Mouse (Mus musculus): ENCODE measurements at regions not wholly inside any gene's neighbourhood (a gene's known extent, or its start where the extent isn't known, plus 50 kb on each side); places are given as distances from the start of the nearest gene placed in this dataset.
A peak's percentile ranks its signal among the peaks of the same experiment; 100 is the strongest.

GRCm38 (mm10) chr8:76748471-76748870 lies 150.8 kb upstream of the Nr3c2 start:
- DNase-seq (ENCODE audit: low read depth, low spot score): peak; percentile 9

DNA sequence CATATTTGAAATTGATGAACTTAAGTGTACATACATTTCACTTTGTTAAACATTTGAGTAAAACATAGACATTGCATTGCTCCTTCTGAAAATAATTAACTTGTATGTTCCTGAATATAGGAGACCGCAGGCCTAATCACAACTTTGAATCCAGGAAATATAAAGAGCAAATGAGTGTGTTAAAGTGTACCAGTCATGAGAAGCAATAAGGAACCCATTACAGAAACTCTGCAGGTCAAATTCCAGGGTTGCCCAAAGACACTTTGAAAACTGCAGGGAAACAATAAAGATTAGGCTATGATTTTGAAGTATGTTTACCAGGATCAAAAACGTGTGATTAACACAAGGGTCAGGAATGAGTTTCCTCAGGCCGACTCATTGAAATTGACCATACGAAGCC lies 149.0 kb upstream of the Nr3c2 start:
- no peak for DNase-seq (ENCODE audit: low read depth, low spot score)

DNA sequence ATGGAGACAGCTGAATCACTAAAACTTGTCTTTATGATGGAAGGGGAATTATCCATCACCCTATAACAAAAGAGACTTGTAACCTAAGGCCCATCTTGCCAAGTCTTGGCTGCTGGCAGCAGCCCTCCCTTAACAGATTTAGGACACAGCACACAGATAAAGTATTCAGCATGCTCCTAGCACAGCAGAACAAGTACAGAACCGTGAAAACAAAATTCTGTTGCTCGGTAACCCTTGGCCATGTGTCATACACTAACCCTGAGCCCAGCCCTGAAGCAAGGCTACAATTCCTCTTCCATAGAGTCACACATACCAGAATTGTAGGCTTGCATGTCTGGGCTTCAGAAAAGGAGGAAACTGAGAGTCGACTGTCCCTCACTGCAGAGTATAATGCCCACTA lies 145.1 kb upstream of the Nr3c2 start:
- DNase-seq (ENCODE audit: low read depth, low spot score): peak; percentile 3

DNA sequence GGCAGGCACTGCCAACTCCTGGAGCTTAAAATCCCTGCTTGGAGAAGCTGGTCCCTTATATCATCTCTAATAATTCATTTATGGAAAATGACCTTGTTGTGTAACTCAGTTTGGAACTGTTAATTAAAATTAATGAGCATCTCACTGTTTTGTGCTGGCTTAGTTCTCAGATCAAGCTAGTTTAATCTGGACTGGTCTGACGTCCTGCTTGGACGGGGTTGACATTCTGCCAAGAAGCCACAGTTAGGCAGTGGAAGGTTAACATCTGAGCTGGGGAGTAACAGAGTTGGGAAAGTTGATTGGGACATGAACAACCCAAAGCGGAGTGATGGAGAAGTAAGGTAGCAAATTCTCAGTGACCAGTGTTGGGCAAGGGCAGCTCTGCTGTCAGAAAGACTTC lies 135.0 kb upstream of the Nr3c2 start:
- DNase-seq (ENCODE audit: low read depth, low spot score): no peak

GRCm38 (mm10) chr8:76768302-76768701 lies 130.9 kb upstream of the Nr3c2 start:
- no peak for DNase-seq (ENCODE audit: low read depth, low spot score)

- DNase-seq (ENCODE audit: low read depth, low spot score): no peak
These were observed 111.5 kb upstream of the Nr3c2 start for GRCm38 (mm10) chr8:76787744-76788143.

- DNase-seq (ENCODE audit: low read depth, low spot score): no peak
These were observed 105.4 kb upstream of the Nr3c2 start for GRCm38 (mm10) chr8:76793891-76794290.

DNA sequence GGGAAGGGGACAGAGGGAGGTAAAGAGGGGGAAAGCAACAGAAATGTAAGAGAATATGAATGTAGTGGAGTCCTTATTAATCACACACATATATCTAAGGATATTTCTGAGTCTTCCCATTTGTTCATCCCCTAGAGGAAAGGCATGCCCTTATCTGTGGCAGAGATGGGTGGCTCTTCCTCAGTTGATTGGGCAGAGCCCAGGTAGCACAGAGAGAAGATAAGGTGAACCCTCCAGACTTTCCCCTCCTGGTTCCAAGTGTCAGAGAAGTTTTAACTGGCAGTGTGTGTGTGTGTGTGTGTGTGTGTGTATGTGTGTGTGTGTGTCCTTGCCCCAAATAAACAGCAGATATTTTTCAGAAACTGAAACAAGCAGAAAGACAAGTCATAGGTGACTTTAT lies 99.2 kb upstream of the Nr3c2 start:
- no peak for DNase-seq (ENCODE audit: low read depth, low spot score)

DNA sequence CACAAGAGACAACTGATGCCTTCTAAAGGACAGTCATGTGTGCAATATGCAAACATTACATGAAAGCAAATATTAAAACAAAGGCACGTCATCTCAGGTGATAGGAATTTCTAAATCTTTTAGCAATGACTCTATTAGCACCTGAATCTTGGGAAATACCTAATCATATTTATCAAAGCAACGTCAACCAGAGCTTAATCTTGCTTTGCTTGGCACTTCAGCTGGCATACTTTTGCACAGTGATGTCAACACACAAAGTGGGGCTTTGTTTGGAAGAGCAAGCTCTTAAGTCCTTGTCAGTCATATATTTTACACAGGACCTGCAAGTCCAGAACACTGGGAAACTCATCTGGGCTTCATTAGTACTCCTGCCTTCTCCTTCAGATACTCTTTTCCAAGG lies 75.8 kb upstream of the Nr3c2 start:
- DNase-seq (ENCODE audit: low read depth, low spot score): no peak

Data from mesoderm, embryonic 11.5 days (tissue).